Mouse (Mus musculus): Measurements from ENCODE around the gene Fchsd2.

DNA sequence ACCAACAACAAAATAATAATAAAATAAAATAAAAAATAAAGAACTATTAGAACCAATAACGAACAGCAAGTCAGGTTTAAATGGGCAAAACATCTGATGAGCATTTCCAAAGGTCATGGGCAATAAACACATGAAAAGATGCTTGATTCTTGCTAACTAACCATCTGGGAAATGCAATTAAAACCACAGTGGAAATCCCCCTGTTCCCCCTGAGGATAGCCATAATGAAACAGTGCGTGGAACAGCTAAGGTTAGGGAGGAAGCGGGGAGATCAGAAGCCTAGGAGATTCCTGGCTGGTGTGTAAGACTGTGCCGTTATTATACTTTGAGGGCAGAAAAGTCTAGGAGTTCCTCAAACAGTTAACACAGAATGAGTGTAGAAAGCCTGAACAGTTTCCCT, 35.4 kb upstream of the Fchsd2 start:
- no peak for TF ChIP-seq CTCF (IDR thresholded peaks at IDR 0.05; ENCODE audit: borderline replicate concordance, extremely low read depth, insufficient read depth, insufficient read length)
- TF ChIP-seq POLR2A (IDR thresholded peaks at IDR 0.05; ENCODE audit: borderline replicate concordance, extremely low read depth, insufficient read depth, insufficient read length, poor library complexity, severe bottlenecking): no peak

All from brain, embryonic 14.5 days (tissue).